Mouse (Mus musculus) kidney, embryonic 16.5 days (tissue): ENCODE results near the gene Ldb2. TPM values are rescaled to one million over a fixed set of nuclear protein-coding genes. Genes with fewer than 3 reads are reported as not detected.

Experiments used
- ATAC-seq: fragments of 200-750 bp; cut with Nextera tagmentation; 2 replicates; pipeline ENCODE4 v1.8.0; 2017; ENCODE audit warnings: moderate TSS enrichment; ENCODE audit not compliant: low FRiP score, low TSS enrichment
- H3K27ac ChIP-seq: fragments of 300-500 bp; sonication (generic); 2 replicates; pipeline ENCODE4 v1.5.1; 2014; ENCODE audit warnings: low read length
- H3K27me3 ChIP-seq: fragments of 300-500 bp; sonication (generic); 2 replicates; pipeline ENCODE4 v1.6.1; 2014; ENCODE audit warnings: low read length, control low read depth, mixed read lengths; ENCODE audit not compliant: insufficient read depth
- H3K36me3 ChIP-seq: fragments of 300-500 bp; sonication (generic); 2 replicates; pipeline ENCODE4 v1.6.1; 2014; ENCODE audit warnings: low read length, control low read depth, mixed read lengths; ENCODE audit not compliant: insufficient read depth
- H3K4me1 ChIP-seq: fragments of 300-500 bp; sonication (generic); 2 replicates; pipeline ENCODE4 v1.6.1; 2014; ENCODE audit warnings: low read length, control low read depth, mixed read lengths; ENCODE audit not compliant: insufficient read depth
- H3K4me2 ChIP-seq: fragments of 300-500 bp; sonication (generic); replicated peaks from 2 replicates; pipeline ENCODE4 v1.6.1; 2014; ENCODE audit warnings: low read depth, low read length
- H3K4me3 ChIP-seq: fragments of 300-500 bp; sonication (generic); 2 replicates; pipeline ENCODE4 v1.5.1; 2014; ENCODE audit warnings: mild to moderate bottlenecking, low read length
- H3K9ac ChIP-seq: fragments of 300-500 bp; sonication (generic); replicated peaks from 2 replicates; pipeline ENCODE4 v1.6.1; 2014; ENCODE audit warnings: low read length
- H3K9me3 ChIP-seq: fragments of 300-500 bp; sonication (generic); 2 replicates; pipeline ENCODE4 v1.6.1; 2016; ENCODE audit warnings: low read length, control low read depth
- WGBS: fragments of 180-500 bp; shearing (Covaris S2); extraction: QIAGEN DNeasy Blood & Tissue Kit; methylation state at CpG from one replicate; pipeline ENCODE4 v1.1.7; 2014; 5-methylcytosine and 5-hydroxymethylcytosine counted together
- polyA plus RNA-seq: library from polyadenylated mRNA; unstranded; fragments of >200 nt; fragmentation: Nextera tagmentation; extraction: Ambion mirVana; gene quantifications from 2 replicates; pipeline ENCODE4 v1.2.1, GENCODE M21; 2015

The Ldb2 gene
- polyA plus RNA-seq, 1 experiment from 2014 or later, result 115 TPM

DNA sequence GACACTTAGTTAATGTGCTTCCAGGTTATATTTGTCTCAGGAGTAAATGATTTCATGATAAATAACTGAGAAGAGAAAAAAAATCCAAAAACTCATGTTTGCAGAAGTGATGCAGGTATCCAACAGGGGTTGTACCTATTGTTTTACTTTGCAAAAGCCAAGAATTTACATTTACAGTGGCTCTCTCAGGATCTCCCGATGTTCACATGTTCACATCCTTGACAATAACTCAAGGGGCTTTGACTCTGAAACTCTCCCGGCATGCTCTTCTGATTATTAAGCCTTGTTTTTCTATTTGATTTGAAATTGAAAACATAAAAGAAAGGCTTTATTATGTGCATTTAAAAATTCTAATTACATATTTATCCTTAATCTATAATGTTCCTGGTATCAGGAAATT, 260.8 kb downstream of the Ldb2 start:
- no peak for ATAC-seq
- H3K4me2 ChIP-seq, result no peak overlapping the region
- H3K4me3 ChIP-seq, result no peak overlapping the region
- 0 out of 2 replicates have a peak, but pooled peaks cover 3% of the 10 kb centered on the region for H3K36me3 ChIP-seq
- H3K9ac ChIP-seq, result no peak overlapping the region
- H3K4me1 ChIP-seq, result 0 out of 2 replicates have a peak, but pooled peaks cover 3% of the 10 kb centered on the region
- H3K9me3 ChIP-seq, result no peaks in the 10 kb centered on the region
- no peak overlapping the region for H3K27ac ChIP-seq
- 79% methylated on average over 2 of the region's 2 CpGs for WGBS
- no peaks in the 10 kb centered on the region for H3K27me3 ChIP-seq

DNA sequence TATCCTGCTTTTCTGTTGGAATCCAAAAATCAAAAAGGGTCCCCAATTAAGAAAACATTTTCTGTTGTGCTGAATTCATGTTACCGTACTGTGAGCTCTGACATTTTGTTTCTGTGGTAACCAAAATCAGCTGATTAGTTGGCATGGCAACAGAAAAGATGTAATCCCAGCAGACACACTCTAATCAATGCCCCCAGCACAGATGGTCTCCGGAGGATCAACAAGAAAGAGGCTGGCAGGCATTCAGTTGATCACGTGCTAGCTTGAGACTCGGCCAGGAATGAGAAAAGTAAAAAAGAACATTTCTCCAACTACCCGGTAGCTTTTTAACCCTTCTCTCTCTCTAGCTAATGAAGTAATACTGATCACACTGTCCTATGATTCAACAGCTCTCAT, 261.5 kb downstream of the Ldb2 start:
- Histone ChIP-seq H3K4me2 (no peak overlapping the region), H3K9ac (no peak overlapping the region), H3K27me3 (no peaks in the 10 kb centered on the region), H3K4me1 (0 out of 2 replicates have a peak, but pooled peaks cover 1% of the 10 kb centered on the region), H3K36me3 (0 out of 2 replicates have a peak, but pooled peaks cover 3% of the 10 kb centered on the region), H3K4me3 (no peak overlapping the region), H3K9me3 (no peaks in the 10 kb centered on the region), H3K27ac (no peak overlapping the region)
- ATAC-seq, result no peak
- 50% methylated on average over 5 of the region's 5 CpGs for WGBS

DNA sequence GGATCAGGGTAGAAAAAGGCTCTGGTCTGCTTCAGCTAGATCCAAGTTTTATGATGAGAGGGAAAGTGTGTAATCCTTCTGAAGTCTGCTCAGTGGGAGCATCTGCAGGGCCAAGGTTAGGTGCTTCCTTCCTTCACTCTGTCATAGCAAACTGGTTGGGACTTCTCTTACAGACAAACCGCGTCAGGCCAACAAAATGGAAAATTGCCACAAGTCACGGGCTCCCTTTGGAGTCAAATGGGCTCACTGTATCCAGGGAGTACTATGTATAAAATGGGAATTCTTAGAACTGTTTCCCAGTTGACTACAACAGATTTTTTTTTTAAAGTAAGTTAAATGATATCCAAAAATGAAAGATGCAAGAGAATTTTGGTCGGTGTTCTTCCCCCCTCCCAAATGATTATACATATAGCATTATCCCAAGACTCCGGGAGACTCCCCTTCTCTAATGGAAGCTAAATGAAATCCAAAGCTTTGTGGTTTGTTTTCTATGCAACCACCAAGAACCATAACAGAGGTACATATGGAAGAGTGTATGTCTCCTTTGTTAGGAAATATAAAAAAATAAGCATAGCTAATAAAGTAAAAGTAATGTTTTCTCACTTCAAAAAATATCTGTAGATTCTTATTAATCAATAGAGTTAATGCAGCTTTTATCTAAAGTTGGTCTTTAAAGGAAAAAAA, 262.0 kb downstream of the Ldb2 start:
- no peak overlapping the region for H3K4me3 ChIP-seq
- no peak overlapping the region for H3K27ac ChIP-seq
- WGBS, result 91% methylated on average over 5 of the region's 5 CpGs
- H3K9ac ChIP-seq, result no peak overlapping the region
- H3K4me2 ChIP-seq, result no peak overlapping the region
- 0 out of 2 replicates have a peak, but pooled peaks cover 3% of the 10 kb centered on the region for H3K36me3 ChIP-seq
- no peaks in the 10 kb centered on the region for H3K4me1 ChIP-seq
- no peaks in the 10 kb centered on the region for H3K27me3 ChIP-seq
- no peaks in the 10 kb centered on the region for H3K9me3 ChIP-seq
- no peak for ATAC-seq

DNA sequence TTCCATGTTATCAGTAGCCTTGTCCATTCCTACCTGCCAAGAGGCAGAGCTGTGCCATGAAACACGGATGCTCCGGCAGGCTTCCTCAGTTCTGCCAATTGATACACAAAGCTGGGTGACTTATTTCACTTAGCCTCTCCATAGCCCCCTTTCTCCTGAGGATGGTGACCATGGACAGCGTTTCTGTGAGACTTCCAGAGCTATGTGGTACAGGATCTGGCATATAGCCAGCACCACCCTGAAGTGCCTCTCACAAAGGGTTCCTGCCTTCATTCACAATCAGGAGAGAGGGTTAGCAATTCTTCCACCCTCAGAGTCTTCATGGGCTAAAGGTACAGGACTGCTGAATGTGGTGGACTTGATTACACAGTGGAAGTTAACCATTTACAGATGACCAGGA, 270.0 kb downstream of the Ldb2 start:
- Histone ChIP-seq H3K27me3 (no peaks in the 10 kb centered on the region), H3K4me2 (no peak overlapping the region), H3K4me3 (no peak overlapping the region), H3K27ac (no peak overlapping the region), H3K36me3 (no peaks in the 10 kb centered on the region), H3K4me1 (no peaks in the 10 kb centered on the region), H3K9ac (no peak overlapping the region), H3K9me3 (no peaks in the 10 kb centered on the region)
- peak; percentile 49; the same call in 1 of the 2 replicates for ATAC-seq
- 82% methylated on average over 3 of the region's 3 CpGs for WGBS

DNA sequence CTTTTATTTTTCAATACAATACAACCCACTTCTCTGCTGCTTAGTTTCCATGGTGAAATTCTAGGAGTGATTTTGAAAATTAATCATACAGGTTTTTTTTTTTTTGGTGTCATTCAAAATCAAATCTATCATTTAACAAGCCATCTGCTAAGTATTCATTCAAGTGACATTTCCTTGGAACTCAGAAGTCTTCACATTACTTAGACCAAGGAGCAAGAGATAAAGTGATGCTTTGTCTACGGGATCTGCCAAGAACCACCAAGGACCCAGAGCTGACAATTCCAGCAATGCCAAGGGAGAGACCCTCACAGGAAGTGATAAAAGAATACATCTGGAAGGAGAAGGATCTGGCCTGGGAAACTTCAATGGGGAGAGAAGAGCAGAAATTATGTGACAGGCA, 270.5 kb downstream of the Ldb2 start:
- H3K9ac ChIP-seq, result no peak overlapping the region
- H3K9me3 ChIP-seq, result no peaks in the 10 kb centered on the region
- H3K27ac ChIP-seq, result no peak overlapping the region
- H3K27me3 ChIP-seq, result no peaks in the 10 kb centered on the region
- 65% methylated on average over 1 of the region's 1 CpGs for WGBS
- no peak for ATAC-seq
- H3K4me3 ChIP-seq, result no peak overlapping the region
- no peaks in the 10 kb centered on the region for H3K36me3 ChIP-seq
- no peak overlapping the region for H3K4me2 ChIP-seq
- H3K4me1 ChIP-seq, result no peaks in the 10 kb centered on the region

DNA sequence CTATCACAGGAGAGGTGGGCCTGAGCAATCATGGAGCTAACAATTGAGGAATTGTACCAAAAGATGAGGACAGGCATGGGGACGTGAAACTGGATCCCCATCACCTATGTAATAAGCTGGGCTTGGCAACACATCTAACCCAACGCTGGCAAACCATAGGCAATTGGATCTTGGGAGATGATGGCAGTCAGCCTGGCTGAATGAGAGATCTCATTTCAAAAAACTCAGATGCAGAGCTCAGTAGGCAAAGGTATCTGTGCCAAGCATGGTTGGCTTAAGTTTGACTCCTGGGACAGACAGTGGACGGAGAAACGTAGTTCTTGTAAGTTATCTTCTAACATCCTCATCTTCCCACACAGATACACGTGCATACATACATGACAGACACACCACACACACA, 294.3 kb downstream of the Ldb2 start:
- Histone ChIP-seq H3K9ac (no peak overlapping the region), H3K4me1 (no peaks in the 10 kb centered on the region), H3K27ac (no peak overlapping the region), H3K4me3 (no peak overlapping the region), H3K27me3 (no peaks in the 10 kb centered on the region), H3K4me2 (no peak overlapping the region), H3K36me3 (no peaks in the 10 kb centered on the region), H3K9me3 (no peaks in the 10 kb centered on the region)
- 84% methylated on average over 5 of the region's 5 CpGs for WGBS
- ATAC-seq, result no peak

DNA sequence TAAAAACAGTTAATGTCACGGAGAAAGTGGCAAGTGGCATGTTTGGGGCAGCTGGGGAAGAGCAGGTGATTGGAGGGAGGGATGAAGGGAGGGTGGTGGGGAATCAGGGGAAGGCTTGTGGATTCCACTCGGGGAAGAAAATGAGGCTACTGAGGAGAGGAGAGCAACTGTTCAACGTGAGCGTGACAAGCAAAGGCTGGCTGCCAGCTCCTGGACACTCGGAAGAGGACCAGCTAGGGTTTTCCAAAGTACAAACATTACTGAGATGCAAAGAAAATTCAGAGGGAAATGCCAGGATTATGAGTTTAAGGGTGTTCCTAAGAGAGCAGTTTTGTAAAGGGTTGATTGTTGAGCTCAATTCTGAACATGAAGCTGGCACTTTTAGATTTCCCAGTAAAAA, 294.7 kb downstream of the Ldb2 start:
- Histone ChIP-seq H3K4me3 (no peak overlapping the region), H3K27me3 (no peaks in the 10 kb centered on the region), H3K36me3 (no peaks in the 10 kb centered on the region), H3K9me3 (no peaks in the 10 kb centered on the region), H3K27ac (no peak overlapping the region), H3K4me2 (no peak overlapping the region), H3K4me1 (no peaks in the 10 kb centered on the region), H3K9ac (no peak overlapping the region)
- WGBS, result 78% methylated on average over 5 of the region's 5 CpGs
- ATAC-seq, result no peak

DNA sequence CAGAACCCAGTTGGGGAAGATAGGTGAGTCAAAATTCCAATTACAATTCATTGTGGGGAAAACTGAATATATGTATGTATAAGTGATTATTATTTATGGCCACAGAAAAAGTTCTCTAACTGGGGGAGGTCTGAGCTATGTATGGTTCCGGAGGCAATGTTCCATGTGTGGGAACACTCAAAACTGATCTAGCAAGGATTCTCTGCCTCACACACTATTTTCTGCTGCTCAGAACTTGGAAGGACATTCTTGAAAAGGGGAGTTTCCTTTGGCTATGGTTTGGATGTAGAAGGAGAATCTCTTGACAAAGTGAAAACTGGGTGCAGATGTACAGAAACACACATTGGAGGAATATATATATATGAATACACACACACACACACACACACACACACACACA, 301.3 kb downstream of the Ldb2 start:
- Histone ChIP-seq H3K27me3 (no peaks in the 10 kb centered on the region), H3K27ac (no peak overlapping the region), H3K4me2 (no peak overlapping the region), H3K9me3 (no peaks in the 10 kb centered on the region), H3K4me1 (no peaks in the 10 kb centered on the region; the same call in 1 of the 2 replicates), H3K36me3 (no peaks in the 10 kb centered on the region), H3K9ac (no peak overlapping the region), H3K4me3 (no peak overlapping the region)
- 91% methylated on average over 1 of the region's 1 CpGs for WGBS
- ATAC-seq, result no peak

DNA sequence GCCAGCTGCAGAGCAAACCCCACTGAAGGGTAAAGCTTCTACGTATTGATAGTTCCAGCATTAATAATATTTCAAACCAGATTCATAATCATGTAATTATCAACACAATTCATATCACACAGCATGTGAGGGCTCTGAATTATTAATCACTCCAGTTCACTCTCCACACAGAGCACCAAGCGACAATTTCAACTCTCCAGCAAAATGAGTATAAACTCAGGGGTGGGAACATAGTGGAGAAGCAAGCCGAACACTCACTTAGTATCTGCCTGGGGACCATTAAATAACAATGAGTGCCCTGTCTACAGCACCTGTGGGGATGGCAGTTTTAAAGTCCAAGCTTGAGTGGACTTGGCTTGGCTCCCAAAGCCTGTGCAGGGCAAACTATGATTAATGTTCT, 302.6 kb downstream of the Ldb2 start:
- Histone ChIP-seq H3K9me3 (no peaks in the 10 kb centered on the region), H3K27me3 (no peaks in the 10 kb centered on the region), H3K4me2 (no peak overlapping the region), H3K9ac (no peak overlapping the region), H3K4me3 (no peak overlapping the region), H3K4me1 (no peaks in the 10 kb centered on the region; the same call in 1 of the 2 replicates), H3K36me3 (no peaks in the 10 kb centered on the region), H3K27ac (no peak overlapping the region)
- 79% methylated on average over 3 of the region's 3 CpGs for WGBS
- no peak for ATAC-seq

DNA sequence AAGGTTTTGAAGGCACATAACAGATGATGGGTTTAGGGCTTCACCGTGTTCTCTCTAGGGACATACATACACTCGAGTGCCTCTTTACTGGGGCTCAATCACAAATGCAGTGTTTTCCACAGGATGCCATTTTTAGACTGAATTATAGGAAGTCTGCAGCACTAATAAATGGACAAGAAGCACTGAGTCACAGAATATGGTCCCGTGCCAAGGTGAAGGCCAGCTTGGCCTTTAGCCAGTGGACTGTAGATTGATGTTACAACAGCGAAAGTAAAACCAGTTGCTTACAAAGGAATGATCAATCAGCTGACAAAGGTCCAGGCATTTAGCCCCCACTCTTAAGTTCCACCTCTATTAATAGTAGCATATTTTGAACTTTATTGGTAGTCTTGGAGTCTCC, 304.4 kb downstream of the Ldb2 start:
- Histone ChIP-seq H3K9me3 (no peaks in the 10 kb centered on the region), H3K4me2 (no peak overlapping the region), H3K27ac (no peak overlapping the region), H3K4me1 (no peaks in the 10 kb centered on the region; the same call in 1 of the 2 replicates), H3K9ac (no peak overlapping the region), H3K4me3 (no peak overlapping the region), H3K36me3 (no peaks in the 10 kb centered on the region), H3K27me3 (no peaks in the 10 kb centered on the region)
- 52% methylated on average over 4 of the region's 4 CpGs for WGBS
- 0 out of 2 replicates have a peak, but pooled peaks have one; percentile 6 for ATAC-seq
